Mouse (Mus musculus) stomach, embryonic 14.5 days (tissue): Measurements from ENCODE around the gene Dusp22. TPM values are rescaled to one million over a fixed set of nuclear protein-coding genes. Genes with fewer than 3 reads are reported as not detected.

Experiments used
- ATAC-seq: fragments of 200-750 bp; cut with Nextera tagmentation; 2 replicates; pipeline ENCODE4 v1.8.0; 2017; ENCODE audit warnings: low read depth, moderate TSS enrichment; ENCODE audit not compliant: insufficient number of reproducible peaks, insufficient read depth, low FRiP score
- H3K27ac ChIP-seq: fragments of 300-500 bp; sonication (generic); 2 replicates; pipeline ENCODE4 v1.5.1; 2014; ENCODE audit warnings: mild to moderate bottlenecking, low read length, moderate library complexity, mixed read lengths
- H3K27me3 ChIP-seq: fragments of 300-500 bp; sonication (generic); 2 replicates; pipeline ENCODE4 v1.6.1; 2014; ENCODE audit warnings: low read length, control low read depth, mixed read lengths; ENCODE audit not compliant: control insufficient read depth, insufficient read depth
- H3K36me3 ChIP-seq: fragments of 300-500 bp; sonication (generic); 2 replicates; pipeline ENCODE4 v1.6.1; 2014; ENCODE audit warnings: mild to moderate bottlenecking, control low read depth, low read length, moderate library complexity, mixed read lengths; ENCODE audit not compliant: control insufficient read depth, insufficient read depth
- H3K4me1 ChIP-seq: fragments of 300-500 bp; sonication (generic); 2 replicates; pipeline ENCODE4 v1.6.1; 2014; ENCODE audit warnings: low read length, control low read depth, mixed read lengths; ENCODE audit not compliant: control insufficient read depth, insufficient read depth
- H3K4me2 ChIP-seq: fragments of 300-500 bp; sonication (generic); replicated peaks from 2 replicates; pipeline ENCODE4 v1.6.1; 2014; ENCODE audit warnings: low read depth, low read length, control low read depth
- H3K4me3 ChIP-seq: fragments of 300-500 bp; sonication (generic); 2 replicates; pipeline ENCODE4 v1.5.1; 2014; ENCODE audit warnings: low read depth, low read length, control low read depth
- H3K9ac ChIP-seq: fragments of 300-500 bp; sonication (generic); replicated peaks from 2 replicates; pipeline ENCODE4 v1.6.1; 2014; ENCODE audit warnings: low read depth, mild to moderate bottlenecking, control low read depth, low read length, moderate library complexity, mixed read lengths
- H3K9me3 ChIP-seq: fragments of 300-500 bp; sonication (generic); 2 replicates; pipeline ENCODE4 v1.6.1; 2016; ENCODE audit warnings: low read depth, low read length, control low read depth; ENCODE audit not compliant: control insufficient read depth
- WGBS: fragments of 180-500 bp; shearing (Covaris S2); extraction: QIAGEN DNeasy Blood & Tissue Kit; methylation state at CpG from one replicate; pipeline ENCODE4 v1.1.7; 2014; 5-methylcytosine and 5-hydroxymethylcytosine counted together
- polyA plus RNA-seq: library from polyadenylated mRNA; unstranded; fragments of >200 nt; fragmentation: Nextera tagmentation; extraction: Ambion mirVana; gene quantifications from 2 replicates; pipeline ENCODE4 v1.2.1, GENCODE M21; 2014

Gene Dusp22
- polyA plus RNA-seq, 1 experiment from 2014 or later = 22.3 TPM

- no peaks in the 10 kb centered on the region for H3K27me3 ChIP-seq
- H3K4me1 ChIP-seq = no peaks in the 10 kb centered on the region
- no peaks in the 10 kb centered on the region for H3K36me3 ChIP-seq
- H3K27ac ChIP-seq = no peak overlapping the region
- no peak overlapping the region for H3K4me3 ChIP-seq
- ATAC-seq = no peak
- no peaks in the 10 kb centered on the region for H3K9me3 ChIP-seq
- no peak overlapping the region for H3K9ac ChIP-seq
- 82% methylated on average over 15 of the region's 15 CpGs for WGBS
- no peak overlapping the region for H3K4me2 ChIP-seq
These were observed 70.5 kb downstream of the Dusp22 start for GRCm38 (mm10) chr13:30730104-30730793.

DNA sequence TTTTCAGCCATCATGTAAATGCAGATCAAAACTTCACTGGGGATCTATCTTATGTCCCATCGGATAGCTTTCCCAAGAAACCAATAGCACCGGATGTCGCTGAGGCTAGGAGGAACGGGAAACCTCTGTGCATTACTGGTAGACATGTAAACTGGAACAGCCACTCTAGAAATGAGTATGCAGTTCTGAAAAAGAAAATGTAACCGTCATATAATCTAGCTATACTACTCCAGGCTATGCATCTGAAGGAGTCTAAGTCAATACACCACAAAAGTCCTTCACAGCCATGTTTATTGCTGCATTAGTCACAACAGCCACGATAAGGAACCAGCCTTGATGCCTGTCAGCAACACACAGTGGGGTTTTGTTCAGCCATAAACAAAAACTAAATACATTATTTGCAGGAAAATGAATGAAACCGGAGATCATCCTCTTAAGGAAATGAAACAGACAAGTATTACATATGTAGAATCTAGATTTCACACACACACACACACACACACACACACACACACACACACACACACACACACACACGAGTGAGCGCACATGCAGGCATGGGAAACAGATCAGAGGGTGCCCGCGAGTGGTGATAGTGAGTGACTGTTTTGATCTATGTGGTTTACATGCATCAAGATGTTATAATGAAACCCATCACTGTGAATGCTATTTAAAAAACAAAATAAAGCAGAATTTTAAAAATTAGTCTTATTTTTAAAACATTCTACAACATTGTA lies 73.1 kb downstream of the Dusp22 start:
- H3K27me3 ChIP-seq = no peaks in the 10 kb centered on the region
- WGBS = 82% methylated on average over 11 of the region's 11 CpGs

GRCm38 (mm10) chr13:30736721-30737120 lies 76.9 kb downstream of the Dusp22 start:
- ATAC-seq = no peak
- 82% methylated on average over 5 of the region's 5 CpGs for WGBS

More for the DNA sequence above, 73.1 kb downstream of the Dusp22 start:
- no peak overlapping the region for H3K27ac ChIP-seq
- no peaks in the 10 kb centered on the region for H3K4me1 ChIP-seq
- H3K36me3 ChIP-seq = no peaks in the 10 kb centered on the region
- no peak for ATAC-seq
- H3K9ac ChIP-seq = no peak overlapping the region
- no peak overlapping the region for H3K4me3 ChIP-seq
- H3K9me3 ChIP-seq = no peaks in the 10 kb centered on the region
- no peak overlapping the region for H3K4me2 ChIP-seq

GRCm38 (mm10) chr13:30737257-30737656 lies 77.5 kb downstream of the Dusp22 start:
- no peak overlapping the region for H3K4me2 ChIP-seq
- no peak overlapping the region for H3K9ac ChIP-seq
- WGBS = 90% methylated on average over 2 of the region's 2 CpGs
- H3K4me1 ChIP-seq = no peaks in the 10 kb centered on the region
- no peak overlapping the region for H3K27ac ChIP-seq
- no peak for ATAC-seq
- no peaks in the 10 kb centered on the region for H3K27me3 ChIP-seq
- no peaks in the 10 kb centered on the region for H3K36me3 ChIP-seq
- no peak overlapping the region for H3K4me3 ChIP-seq
- no peaks in the 10 kb centered on the region for H3K9me3 ChIP-seq

More at GRCm38 (mm10) chr13:30736721-30737120, 76.9 kb downstream of the Dusp22 start:
- Histone ChIP-seq H3K9ac (no peak overlapping the region), H3K4me3 (no peak overlapping the region), H3K4me1 (no peaks in the 10 kb centered on the region), H3K36me3 (no peaks in the 10 kb centered on the region), H3K4me2 (no peak overlapping the region), H3K9me3 (no peaks in the 10 kb centered on the region), H3K27ac (no peak overlapping the region), H3K27me3 (no peaks in the 10 kb centered on the region)

- Histone ChIP-seq H3K4me2 (no peak overlapping the region), H3K4me1 (no peaks in the 10 kb centered on the region), H3K36me3 (no peaks in the 10 kb centered on the region), H3K9me3 (no peaks in the 10 kb centered on the region), H3K27me3 (no peaks in the 10 kb centered on the region), H3K9ac (no peak overlapping the region), H3K27ac (no peak overlapping the region), H3K4me3 (no peak overlapping the region)
- no peak for ATAC-seq
- WGBS = 81% methylated on average over 4 of the region's 4 CpGs
These were observed 78.6 kb downstream of the Dusp22 start for GRCm38 (mm10) chr13:30738310-30738840.

GRCm38 (mm10) chr13:30741172-30741571 lies 81.4 kb downstream of the Dusp22 start:
- H3K9ac ChIP-seq = no peak overlapping the region
- no peaks in the 10 kb centered on the region for H3K9me3 ChIP-seq
- H3K36me3 ChIP-seq = no peaks in the 10 kb centered on the region
- H3K4me1 ChIP-seq = no peaks in the 10 kb centered on the region
- no peak for ATAC-seq
- no peak overlapping the region for H3K27ac ChIP-seq
- H3K4me3 ChIP-seq = no peak overlapping the region
- H3K27me3 ChIP-seq = no peaks in the 10 kb centered on the region; the same call in 1 of the 2 replicates
- whole genome bisulfite sequencing = 78% methylated on average over 5 of the region's 5 CpGs
- H3K4me2 ChIP-seq = no peak overlapping the region

GRCm38 (mm10) chr13:30742411-30742970 lies 82.7 kb downstream of the Dusp22 start:
- no peaks in the 10 kb centered on the region for H3K4me1 ChIP-seq
- 71% methylated on average over 6 of the region's 6 CpGs for WGBS
- no peak overlapping the region for H3K9ac ChIP-seq
- no peak overlapping the region for H3K4me2 ChIP-seq
- peaks cover 4% of the 10 kb centered on the region; the same call in 1 of the 2 replicates for H3K27me3 ChIP-seq
- no peak overlapping the region for H3K4me3 ChIP-seq
- no peak overlapping the region for H3K27ac ChIP-seq
- H3K36me3 ChIP-seq = no peaks in the 10 kb centered on the region
- no peaks in the 10 kb centered on the region for H3K9me3 ChIP-seq
- ATAC-seq = no peak

- H3K4me1 ChIP-seq = peaks cover under 1% of the 10 kb centered on the region; the same call in 1 of the 2 replicates
- no peak for ATAC-seq
- H3K9ac ChIP-seq = no peak overlapping the region
- no peak overlapping the region for H3K4me2 ChIP-seq
- H3K36me3 ChIP-seq = no peaks in the 10 kb centered on the region
- H3K9me3 ChIP-seq = no peaks in the 10 kb centered on the region
- no peak overlapping the region for H3K4me3 ChIP-seq
- H3K27me3 ChIP-seq = peaks cover 17% of the 10 kb centered on the region
- 70% methylated on average over 7 of the region's 7 CpGs for WGBS
- no peak overlapping the region for H3K27ac ChIP-seq
These were observed 85.3 kb downstream of the Dusp22 start for GRCm38 (mm10) chr13:30745121-30745520.
